Mouse (Mus musculus) neutrophil, adult 5-6 weeks (primary cell): Measurements from ENCODE around the gene 2310061I04Rik. TPM values are rescaled to one million over a fixed set of nuclear protein-coding genes. Genes with fewer than 3 reads are reported as not detected.

Experiments used
- ATAC-seq: fragments of 151-379, 151-347 bp; 2 replicates; pipeline ENCODE4 v1.8.0; 2017; ENCODE audit warnings: mild to moderate bottlenecking, moderate TSS enrichment; ENCODE audit not compliant: insufficient number of reproducible peaks, poor library complexity, low FRiP score, severe bottlenecking; ENCODE audit errors: extremely low read depth
- total RNA-seq: library from RNA; stranded (forward); fragments of 200-1000 nt; gene quantifications from 2 replicates; pipeline ENCODE4 v1.2.3, GENCODE M21; 2017

2310061I04Rik gene
- total RNA-seq, 1 experiment from 2014 or later: 12.8 TPM

- no peak for ATAC-seq
Measured at GRCm38 (mm10) chr17:35859835-35860234, 37.4 kb downstream of the 2310061I04Rik start.

- no peak for ATAC-seq
Measured at GRCm38 (mm10) chr17:35859371-35859770, 37.9 kb downstream of the 2310061I04Rik start.

GRCm38 (mm10) chr17:35850974-35851373, 46.3 kb downstream of the 2310061I04Rik start:
- ATAC-seq: no peak

- ATAC-seq: no peak
Measured at GRCm38 (mm10) chr17:35848112-35848511, 49.1 kb downstream of the 2310061I04Rik start.

- ATAC-seq: no peak
Measured at GRCm38 (mm10) chr17:35843514-35843913, 53.7 kb downstream of the 2310061I04Rik start.

Other genes with a start within 250 kb of the 2310061I04Rik start
- gene Vars2, start 229.8 kb downstream of the 2310061I04Rik start, total RNA-seq: 11.8 and 13.8 TPM in 2 replicates
- gene Gtf2h4, start 223.7 kb downstream of the 2310061I04Rik start, total RNA-seq: 7.0 and 15.5 TPM in 2 replicates
- 0.81 TPM in 1 of 2 replicates, not detected in the other for gene Ddr1, start 192.8 kb downstream of the 2310061I04Rik start, total RNA-seq
- 74.1 and 100 TPM in 2 replicates for gene Ier3, start 75.7 kb downstream of the 2310061I04Rik start, total RNA-seq
- 172 and 193 TPM in 2 replicates for gene Flot1, start 74.2 kb downstream of the 2310061I04Rik start, total RNA-seq
- 182 and 191 TPM in 2 replicates for gene Tubb5, start 59.1 kb downstream of the 2310061I04Rik start, total RNA-seq
- gene Mdc1, start 55.9 kb downstream of the 2310061I04Rik start, total RNA-seq: 22.5 and 30.7 TPM in 2 replicates
- gene Nrm, start 36.1 kb downstream of the 2310061I04Rik start, total RNA-seq: 42.5 and 45.6 TPM in 2 replicates
- 146 and 163 TPM in 2 replicates for gene Ppp1r18, start 31.8 kb downstream of the 2310061I04Rik start, total RNA-seq
- gene Dhx16, start 17.6 kb downstream of the 2310061I04Rik start, total RNA-seq: 106 and 121 TPM in 2 replicates
- gene Atat1, start 12.6 kb upstream of the 2310061I04Rik start, total RNA-seq: 26.9 and 31.3 TPM in 2 replicates
- gene Mrps18b, start 19.0 kb upstream of the 2310061I04Rik start, total RNA-seq: 29.3 and 36.8 TPM in 2 replicates
- gene Ppp1r10, start 19.0 kb upstream of the 2310061I04Rik start, total RNA-seq: 413 and 415 TPM in 2 replicates
- 162 and 172 TPM in 2 replicates for gene Abcf1, start 72.3 kb upstream of the 2310061I04Rik start, total RNA-seq
- gene Gnl1, start 82.4 kb upstream of the 2310061I04Rik start, total RNA-seq: 39.3 and 41.5 TPM in 2 replicates
- gene Prr3, start 82.8 kb upstream of the 2310061I04Rik start, total RNA-seq: 21.6 and 33.6 TPM in 2 replicates
- 255 and 292 TPM in 2 replicates for gene H2-T24, start 123.1 kb upstream of the 2310061I04Rik start, total RNA-seq
- gene H2-T23, start 135.4 kb upstream of the 2310061I04Rik start, total RNA-seq: 431 and 448 TPM in 2 replicates
- 101 and 107 TPM in 2 replicates for gene H2-T22, start 145.3 kb upstream of the 2310061I04Rik start, total RNA-seq
- not detected in 2 replicates for gene Gm6034, start 145.5 kb upstream of the 2310061I04Rik start, total RNA-seq
- gene Gm11127, start 160.9 kb upstream of the 2310061I04Rik start, total RNA-seq: not detected in 2 replicates
- 1.2 and 1.4 TPM in 2 replicates for gene Gm19684, start 224.2 kb upstream of the 2310061I04Rik start, total RNA-seq
- gene Gm7030, start 232.0 kb upstream of the 2310061I04Rik start, total RNA-seq: not detected in 2 replicates